Mouse (Mus musculus) thymus, adult 2 months (tissue): Measurements from ENCODE around the gene Unc119b. TPM values are rescaled to one million over a fixed set of nuclear protein-coding genes. Genes with fewer than 3 reads are reported as not detected.
A peak's percentile ranks its signal among the peaks of the same experiment; 100 is the strongest.
"Not testable (repeated sequence)": the region's sequence is repeated elsewhere in the genome, so short reads cannot be mapped to it uniquely, and the experiment has no call there.

ENCODE experiments used
- DNase-seq: peaks from one replicate; pipeline ENCODE4 v3.0.0; 2021
- H3K27ac ChIP-seq: fragments of 200-500 bp; 2 replicates; pipeline ENCODE4 v1.5.1; 2012; ENCODE audit warnings: low read length, control low read depth; ENCODE audit not compliant: control insufficient read depth, insufficient read depth
- H3K27me3 ChIP-seq: fragments of 200-500 bp; 2 replicates; pipeline ENCODE4 v1.6.1; 2012; ENCODE audit warnings: mild to moderate bottlenecking, low read length, moderate library complexity, mixed read lengths; ENCODE audit not compliant: control insufficient read depth, insufficient read depth
- H3K36me3 ChIP-seq: fragments of 200-500 bp; 2 replicates; pipeline ENCODE4 v1.6.1; 2012; ENCODE audit warnings: mild to moderate bottlenecking, low read length, moderate library complexity; ENCODE audit not compliant: control insufficient read depth, insufficient read depth
- H3K4me1 ChIP-seq: fragments of 200-500 bp; replicated peaks from 2 replicates; pipeline ENCODE4 v1.6.1; 2012; ENCODE audit warnings: low read length; ENCODE audit not compliant: control insufficient read depth, insufficient read depth
- H3K4me3 ChIP-seq: fragments of 200-500 bp; 2 replicates; pipeline ENCODE4 v1.5.1; 2012; ENCODE audit warnings: mild to moderate bottlenecking, low read length, control low read depth, moderate library complexity; ENCODE audit not compliant: control insufficient read depth, insufficient read depth
- CTCF ChIP-seq: fragments of 200-500 bp; IDR thresholded peaks from 2 replicates; pipeline ENCODE4 v1.5.1; 2012; ENCODE audit warnings: mild to moderate bottlenecking, control low read depth, low read length, moderate library complexity, borderline replicate concordance; ENCODE audit not compliant: control insufficient read depth, poor library complexity, insufficient read depth; ENCODE audit errors: extremely low read depth
- POLR2A ChIP-seq: fragments of 200-500 bp; IDR thresholded peaks from 2 replicates; pipeline ENCODE4 v1.6.1; 2012; ENCODE audit warnings: mild to moderate bottlenecking, low read length, control low read depth, moderate library complexity; ENCODE audit not compliant: control insufficient read depth, poor library complexity, insufficient read depth; ENCODE audit errors: extremely low read depth
- WGBS: fragments of 180-500 bp; shearing (Covaris S2); methylation state at CpG from one replicate; pipeline ENCODE4 v1.1.7; 2018; 5-methylcytosine and 5-hydroxymethylcytosine counted together
- polyA plus RNA-seq: library from polyadenylated mRNA; depleted of rRNA; stranded (reverse); fragments of >200 nt; gene quantifications from 2 replicates; pipeline ENCODE4 v1.2.3, GENCODE M21; 2012

The Unc119b gene
- polyA plus RNA-seq, 1 experiment, result 67.3 TPM

- 35% methylated on average over 8 of the region's 8 CpGs for WGBS
- TF ChIP-seq POLR2A (no peak), CTCF (no peak)
- Histone ChIP-seq H3K27ac (peak overlapping the region; percentile 80), H3K4me1 (peaks cover 53% of the 10 kb centered on the region), H3K27me3 (no peaks in the 10 kb centered on the region), H3K36me3 (peaks cover 33% of the 10 kb centered on the region), H3K4me3 (no peak overlapping the region)
- DNase-seq, result peak; percentile 14
These were observed 17.6 kb upstream of the Unc119b start for GRCm38 (mm10) chr5:115152132-115152956.

DNA sequence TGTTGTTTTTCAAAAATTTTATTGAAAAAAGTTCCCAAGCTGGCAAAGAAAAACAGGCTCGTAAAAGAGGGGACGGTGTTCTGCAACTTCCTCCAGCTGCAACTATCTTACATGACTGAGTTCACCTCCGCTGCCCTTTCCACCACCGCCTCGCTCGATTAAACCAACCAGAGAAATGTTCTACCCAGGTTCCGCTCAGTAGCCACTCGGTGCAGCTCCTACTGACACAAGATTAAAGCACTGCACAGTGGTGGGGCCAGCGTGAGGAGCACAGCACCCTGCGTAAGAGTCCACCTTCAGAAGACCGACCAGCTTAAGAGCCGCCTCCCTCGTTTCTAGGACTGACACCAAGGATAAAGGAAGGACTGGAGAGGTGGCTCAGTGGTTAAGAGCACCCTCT lies 16.7 kb upstream of the Unc119b start:
- H3K27ac ChIP-seq, result 0 out of 2 replicates have a peak overlapping the region, but pooled peaks have one; percentile 4
- no peak for TF ChIP-seq POLR2A
- TF ChIP-seq CTCF, result no peak
- H3K4me3 ChIP-seq, result no peak overlapping the region
- no peaks in the 10 kb centered on the region for H3K27me3 ChIP-seq
- no peak for DNase-seq
- H3K4me1 ChIP-seq, result peaks cover 51% of the 10 kb centered on the region
- WGBS, result 82% methylated on average over 13 of the region's 13 CpGs
- H3K36me3 ChIP-seq, result peaks cover 42% of the 10 kb centered on the region

DNA sequence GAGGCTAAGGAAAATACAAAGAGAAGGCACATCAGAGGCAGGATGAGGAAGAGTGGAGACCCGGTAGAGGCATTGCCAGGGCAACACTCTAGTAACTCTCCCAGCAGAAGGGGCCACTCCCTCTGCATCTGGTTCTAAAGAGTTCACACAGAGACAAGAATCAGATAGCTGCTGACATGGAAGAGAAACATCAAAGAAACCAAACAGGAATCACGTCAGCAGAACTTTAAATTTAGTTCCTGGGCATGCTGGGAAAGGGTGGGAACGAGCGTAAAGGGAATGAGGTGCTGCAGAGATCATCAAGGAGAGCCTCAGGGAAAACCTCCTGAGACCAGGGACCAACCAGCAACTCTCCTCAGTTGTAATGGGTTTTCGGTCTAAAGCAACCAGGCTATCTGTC lies 16.2 kb upstream of the Unc119b start:
- no peak overlapping the region for H3K4me3 ChIP-seq
- peak; percentile 20 for DNase-seq
- H3K4me1 ChIP-seq, result peaks cover 50% of the 10 kb centered on the region
- no peak for TF ChIP-seq CTCF
- no peak for TF ChIP-seq POLR2A
- H3K27me3 ChIP-seq, result no peaks in the 10 kb centered on the region
- H3K36me3 ChIP-seq, result peaks cover 47% of the 10 kb centered on the region
- H3K27ac ChIP-seq, result peak overlapping the region; percentile 49
- WGBS, result 35% methylated on average over 5 of the region's 5 CpGs

DNA sequence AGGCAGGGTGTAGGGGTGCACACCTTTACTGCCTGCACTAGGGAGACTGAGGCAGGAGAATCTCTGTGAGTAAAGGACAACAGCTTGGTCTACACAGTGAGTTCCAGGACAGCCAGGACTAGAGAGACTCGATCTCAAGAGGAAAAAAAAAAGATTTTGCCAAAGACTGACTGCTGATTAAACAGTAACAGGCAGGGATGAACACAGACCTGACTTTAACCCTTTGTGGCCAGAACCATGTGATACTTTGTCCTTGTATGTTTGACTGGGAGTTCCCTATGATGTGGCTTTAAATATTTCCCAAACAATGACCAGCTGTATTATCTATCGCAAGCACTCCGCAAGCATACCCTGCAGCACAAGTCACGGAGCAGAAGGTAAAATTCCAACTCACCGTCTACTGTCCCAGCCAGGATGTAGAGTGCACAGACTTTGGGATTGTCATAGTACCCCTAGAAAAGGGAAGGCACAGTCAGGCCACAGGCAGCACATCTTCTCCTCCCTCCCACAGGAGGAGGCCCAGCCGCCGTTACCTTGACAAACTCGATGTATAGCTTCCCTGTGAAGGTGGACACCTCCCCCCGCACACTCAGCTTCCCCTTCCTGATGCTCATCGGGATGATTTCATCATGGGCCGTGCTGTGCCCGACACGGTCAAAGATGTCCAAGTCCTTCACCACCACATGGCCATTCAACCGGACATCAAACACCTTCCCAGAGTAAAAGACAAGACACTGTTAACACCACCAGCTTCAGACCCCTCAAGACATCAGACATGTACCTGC lies 15.1 kb upstream of the Unc119b start:
- H3K4me3 ChIP-seq, result no peak overlapping the region
- H3K36me3 ChIP-seq, result peaks cover 47% of the 10 kb centered on the region
- WGBS, result 94% methylated on average over 14 of the region's 14 CpGs
- TF ChIP-seq POLR2A (no peak), CTCF (no peak)
- H3K27me3 ChIP-seq, result no peaks in the 10 kb centered on the region
- peaks cover 39% of the 10 kb centered on the region for H3K4me1 ChIP-seq
- H3K27ac ChIP-seq, result no peak overlapping the region
- DNase-seq, result no peak

- WGBS, result no CpG with 5 or more reads among the region's 1 CpGs
- H3K4me3 ChIP-seq, H3K27ac ChIP-seq, H3K27me3 ChIP-seq, DNase-seq: not testable (repeated sequence)
- Histone ChIP-seq H3K36me3 (peaks cover 47% of the 10 kb centered on the region), H3K4me1 (peaks cover 33% of the 10 kb centered on the region)
These were observed 14.1 kb upstream of the Unc119b start for GRCm38 (mm10) chr5:115148872-115149271.

GRCm38 (mm10) chr5:115148378-115148777 lies 13.6 kb upstream of the Unc119b start:
- peaks cover 29% of the 10 kb centered on the region for H3K4me1 ChIP-seq
- TF ChIP-seq POLR2A (no peak), CTCF (no peak)
- DNase-seq, result no peak
- H3K4me3 ChIP-seq, result no peak overlapping the region
- 94% methylated on average over 8 of the region's 8 CpGs for WGBS
- H3K27ac ChIP-seq, result no peak overlapping the region
- no peaks in the 10 kb centered on the region for H3K27me3 ChIP-seq
- H3K36me3 ChIP-seq, result peaks cover 47% of the 10 kb centered on the region

DNA sequence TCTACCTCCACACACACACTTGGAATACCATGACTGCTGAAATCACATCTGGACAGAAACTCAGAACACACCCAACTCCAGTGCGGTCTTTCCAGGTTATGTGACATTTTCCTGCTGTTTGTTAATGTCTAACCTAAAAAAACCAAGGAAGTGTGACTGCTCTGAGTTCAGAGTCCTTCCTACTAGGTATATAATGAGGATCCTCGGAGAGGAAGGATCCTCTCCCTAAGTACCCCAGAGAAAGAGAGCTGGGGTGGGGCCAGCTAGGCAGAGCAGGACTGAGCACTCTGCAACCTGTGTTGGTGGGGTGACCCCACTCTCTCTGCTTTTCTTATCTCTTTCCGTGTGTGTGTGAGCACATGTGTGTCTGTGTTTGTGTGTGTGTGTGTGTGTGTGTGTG lies 12.6 kb upstream of the Unc119b start:
- DNase-seq, result no peak
- 94% methylated on average over 3 of the region's 3 CpGs for WGBS
- peaks cover 47% of the 10 kb centered on the region for H3K36me3 ChIP-seq
- H3K4me3 ChIP-seq, result no peak overlapping the region
- no peak overlapping the region for H3K27ac ChIP-seq
- no peaks in the 10 kb centered on the region for H3K27me3 ChIP-seq
- TF ChIP-seq POLR2A (no peak), CTCF (no peak)
- peaks cover 19% of the 10 kb centered on the region for H3K4me1 ChIP-seq
